Mouse (Mus musculus) frontal cortex, adult (tissue): Measurements from ENCODE around the gene Pdzd4.

Source experiments
- ATAC-seq: cut with Nextera tagmentation; 2 replicates; pipeline ENCODE4 v1.9.2; 2017; ENCODE audit warnings: mild to moderate bottlenecking, moderate library complexity, mixed read lengths; ENCODE audit not compliant: low TSS enrichment

Pdzd4 gene

DNA sequence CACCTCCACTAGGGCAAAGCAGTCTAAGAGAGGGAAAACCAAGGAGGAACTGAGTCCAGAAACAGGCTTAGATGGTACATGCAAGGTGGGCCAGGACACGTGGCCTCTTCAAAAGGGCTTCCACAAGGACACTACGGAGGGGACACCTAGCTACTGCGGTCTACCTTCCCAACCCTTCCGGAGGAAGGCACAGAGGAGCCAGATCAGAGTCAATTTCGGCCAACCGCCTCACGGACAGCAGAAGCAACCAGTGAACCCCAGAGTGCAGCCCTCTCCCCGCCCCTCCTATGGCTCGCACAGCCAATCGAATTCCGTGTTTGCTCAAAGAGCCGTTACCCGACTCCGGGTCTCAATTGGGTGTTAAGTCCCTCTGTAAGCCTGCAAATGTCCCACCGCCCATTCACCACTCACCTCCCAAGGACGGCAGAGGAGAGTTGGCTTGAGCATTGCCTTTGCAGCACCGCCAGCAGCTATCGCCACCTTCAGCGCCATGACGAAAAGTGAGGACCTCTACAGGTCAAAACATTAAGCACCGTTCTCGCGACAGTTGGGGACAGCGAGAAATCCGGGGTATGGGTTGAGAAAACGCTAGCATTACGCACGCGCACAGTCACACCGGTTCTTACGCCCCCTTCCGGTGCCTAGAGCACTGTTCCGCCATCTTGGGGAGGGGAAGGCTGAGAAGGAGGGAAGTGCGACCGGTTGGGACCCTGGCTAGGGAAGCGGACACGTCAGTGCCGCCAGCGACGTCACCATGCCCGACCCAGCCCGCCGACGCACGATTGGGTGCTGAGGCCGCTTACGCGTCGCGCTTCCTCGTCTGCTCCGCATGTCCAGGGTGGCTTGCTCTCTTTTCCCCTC, 38.2 kb downstream of the Pdzd4 start, which contains the start of the genes Idh3g and Ssr4:
Gene Idh3g (minus strand): TSS at position 534 of the 861 bp plus-strand sequence.
Gene Ssr4 (plus strand): TSS at position 665 of the 861 bp plus-strand sequence.
- peak; percentile 91 for ATAC-seq

DNA sequence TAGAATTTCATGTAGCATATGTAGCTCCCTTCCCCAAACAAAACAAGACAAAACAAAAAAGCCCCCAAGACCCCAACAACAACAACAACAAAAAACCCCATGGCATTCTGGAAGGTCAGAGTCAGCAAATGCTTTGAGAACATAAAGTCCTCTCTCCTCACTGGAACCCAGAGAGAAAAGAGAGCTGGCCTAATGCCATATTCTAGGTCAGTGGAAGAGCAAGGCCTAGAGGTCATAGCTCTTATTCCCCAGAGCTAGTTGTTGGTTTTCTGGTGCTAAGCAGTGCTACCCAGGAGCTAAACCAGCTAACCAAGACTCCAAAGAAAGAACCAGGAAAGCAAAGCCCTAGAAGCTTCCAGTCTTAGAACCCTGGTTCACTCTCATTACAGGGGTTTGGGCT, 39.1 kb downstream of the Pdzd4 start:
- no peak for ATAC-seq

DNA sequence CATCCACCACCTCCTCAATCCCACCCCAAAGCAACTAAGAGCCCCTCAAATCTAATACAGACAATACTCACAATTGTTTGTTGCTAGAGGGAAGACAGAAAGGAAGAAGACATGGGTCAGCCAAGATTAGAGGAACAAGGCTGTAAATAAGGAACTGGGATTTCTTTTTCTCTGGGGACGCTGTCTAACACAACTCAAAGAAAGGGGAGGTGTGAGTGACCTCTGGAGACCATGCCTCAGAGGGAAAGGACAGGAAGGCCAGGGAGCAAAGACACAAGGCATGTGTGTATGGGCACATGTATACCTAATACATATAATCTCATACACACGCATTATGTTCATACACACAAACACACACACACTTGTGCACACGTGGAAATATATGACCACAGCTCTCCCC, 42.5 kb downstream of the Pdzd4 start:
- ATAC-seq = no peak

DNA sequence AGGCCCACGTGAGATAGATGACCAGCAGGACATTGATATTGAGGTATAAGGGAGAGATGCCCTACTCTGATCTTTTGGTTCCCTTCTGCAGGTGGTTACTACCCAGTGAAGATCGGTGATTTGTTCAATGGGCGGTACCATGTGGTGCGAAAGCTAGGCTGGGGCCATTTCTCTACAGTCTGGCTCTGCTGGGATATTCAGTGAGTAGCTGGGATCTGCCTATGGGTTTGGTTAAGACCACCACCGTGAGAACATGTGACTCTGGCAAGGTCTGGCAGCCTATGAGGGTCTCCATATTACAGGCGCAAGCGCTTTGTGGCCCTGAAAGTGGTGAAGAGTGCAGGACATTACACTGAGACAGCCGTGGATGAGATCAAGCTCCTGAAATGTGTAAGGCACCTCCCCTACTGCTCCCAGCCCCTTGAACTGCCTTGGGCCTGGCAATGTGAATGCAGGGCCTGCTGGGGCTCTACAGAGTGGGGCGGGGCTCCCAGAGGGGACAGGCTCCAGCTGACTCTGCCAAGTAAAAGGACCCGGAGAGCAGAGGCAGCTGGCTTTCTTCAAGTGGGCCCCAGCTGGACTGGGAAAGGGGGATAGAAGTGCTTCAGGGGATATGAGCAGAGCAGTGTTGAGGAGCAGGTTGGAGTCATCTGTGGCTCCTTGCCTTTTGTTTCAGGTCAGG, 49.8 kb downstream of the Pdzd4 start:
- no peak for ATAC-seq

DNA sequence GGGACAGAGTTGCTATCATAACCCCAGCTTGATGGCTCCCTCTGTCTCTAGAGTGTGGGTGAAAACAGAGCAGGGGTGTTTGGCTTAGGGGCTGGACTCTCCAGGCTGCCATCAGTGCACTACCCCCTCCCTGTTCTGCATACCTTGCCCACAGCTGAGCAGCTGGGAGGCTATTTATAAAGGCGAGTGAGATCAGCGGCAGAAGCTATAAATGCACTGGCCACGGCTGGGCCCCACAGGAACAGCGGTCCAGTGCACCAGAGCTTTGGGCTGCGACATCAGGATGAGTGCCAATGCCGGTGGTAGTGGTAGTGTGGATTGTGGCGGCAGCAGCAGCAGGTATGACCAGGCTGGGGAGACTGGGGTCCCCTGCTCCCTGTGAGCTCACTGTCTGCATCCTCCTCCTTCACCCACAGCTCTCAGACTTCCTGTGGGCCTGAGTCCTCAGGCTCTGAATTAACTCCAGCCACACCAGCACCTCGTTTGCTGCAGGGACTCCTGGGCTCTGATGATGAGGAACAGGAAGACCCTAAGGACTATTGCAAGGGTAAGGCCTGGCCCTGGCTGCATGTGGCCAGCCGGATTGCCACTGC, 50.5 kb downstream of the Pdzd4 start, which contains the start of gene Srpk3:
Gene Srpk3 (plus strand): TSS at position 238 of the 593 bp plus-strand sequence.
- ATAC-seq = peak; percentile 82

DNA sequence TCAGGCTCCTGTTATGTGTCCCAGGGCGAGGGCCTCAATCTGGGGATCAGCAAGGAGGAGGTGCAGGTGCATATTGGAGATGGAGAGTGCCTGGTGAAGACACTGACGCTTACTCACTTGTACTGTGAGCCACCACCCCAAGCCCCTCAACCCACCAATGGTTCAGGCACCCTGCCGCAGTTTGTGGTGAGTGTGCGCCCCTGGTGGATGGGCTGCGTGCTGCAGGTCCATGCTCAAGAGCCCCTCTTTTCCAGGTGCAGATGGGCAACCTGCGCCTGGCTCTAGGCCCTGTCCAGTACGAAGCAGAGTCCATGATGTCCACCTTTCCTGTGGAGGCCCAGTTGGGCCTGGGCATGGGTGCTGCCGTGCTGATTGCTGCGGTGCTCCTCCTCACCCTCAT, 57.5 kb downstream of the Pdzd4 start:
- no peak for ATAC-seq

DNA sequence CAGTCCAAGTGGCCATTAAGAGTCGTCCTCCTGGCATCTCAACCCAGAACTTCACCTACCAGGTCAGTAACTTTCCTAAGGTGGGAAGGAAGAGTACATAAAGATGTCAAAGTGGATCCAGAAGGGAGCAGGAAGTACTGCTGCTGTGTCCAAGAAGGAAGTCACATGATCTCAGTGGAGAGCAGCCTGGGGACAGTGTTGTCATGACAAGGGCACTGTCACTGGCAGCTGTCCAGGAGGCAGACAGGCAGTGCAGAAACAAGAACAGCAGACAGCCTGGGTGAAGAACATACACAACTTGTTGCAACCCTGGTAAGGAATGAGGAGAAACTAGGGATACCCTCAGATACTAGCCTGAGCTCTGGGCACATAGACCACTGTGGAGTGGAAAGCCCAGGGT, 59.5 kb downstream of the Pdzd4 start:
- ATAC-seq = no peak

DNA sequence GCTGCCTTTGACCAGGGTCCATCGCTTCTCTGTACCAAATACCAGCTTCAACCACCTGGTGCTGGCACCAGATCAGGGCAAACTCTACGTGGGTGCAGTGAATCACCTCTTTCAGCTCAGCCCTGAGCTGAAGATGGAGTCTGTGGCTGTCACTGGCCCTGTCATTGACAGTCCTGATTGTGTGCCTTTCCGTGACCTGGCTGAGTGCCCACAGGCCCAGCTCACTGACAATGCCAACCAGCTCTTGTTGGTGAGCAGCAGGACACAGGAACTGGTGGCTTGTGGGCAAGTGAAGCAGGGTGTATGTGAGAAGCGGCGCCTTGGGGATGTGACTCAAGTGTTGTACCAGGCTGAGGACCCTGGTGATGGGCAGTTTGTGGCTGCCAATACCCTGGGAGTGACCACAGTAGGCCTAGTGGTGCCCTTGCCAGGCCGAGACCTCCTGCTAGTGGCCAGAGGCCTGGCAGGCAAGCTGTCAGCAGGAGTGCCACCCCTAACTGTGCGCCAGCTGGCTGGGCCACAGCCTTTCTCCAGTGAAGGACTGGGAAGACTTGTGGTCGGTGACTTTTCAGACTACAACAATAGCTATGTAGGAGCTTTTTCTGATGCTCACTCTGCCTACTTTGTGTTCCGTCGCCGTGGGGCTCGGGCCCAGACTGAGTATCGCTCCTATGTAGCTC, 66.0 kb downstream of the Pdzd4 start:
- ATAC-seq = peak; percentile 38; the same call in 1 of the 2 replicates

DNA sequence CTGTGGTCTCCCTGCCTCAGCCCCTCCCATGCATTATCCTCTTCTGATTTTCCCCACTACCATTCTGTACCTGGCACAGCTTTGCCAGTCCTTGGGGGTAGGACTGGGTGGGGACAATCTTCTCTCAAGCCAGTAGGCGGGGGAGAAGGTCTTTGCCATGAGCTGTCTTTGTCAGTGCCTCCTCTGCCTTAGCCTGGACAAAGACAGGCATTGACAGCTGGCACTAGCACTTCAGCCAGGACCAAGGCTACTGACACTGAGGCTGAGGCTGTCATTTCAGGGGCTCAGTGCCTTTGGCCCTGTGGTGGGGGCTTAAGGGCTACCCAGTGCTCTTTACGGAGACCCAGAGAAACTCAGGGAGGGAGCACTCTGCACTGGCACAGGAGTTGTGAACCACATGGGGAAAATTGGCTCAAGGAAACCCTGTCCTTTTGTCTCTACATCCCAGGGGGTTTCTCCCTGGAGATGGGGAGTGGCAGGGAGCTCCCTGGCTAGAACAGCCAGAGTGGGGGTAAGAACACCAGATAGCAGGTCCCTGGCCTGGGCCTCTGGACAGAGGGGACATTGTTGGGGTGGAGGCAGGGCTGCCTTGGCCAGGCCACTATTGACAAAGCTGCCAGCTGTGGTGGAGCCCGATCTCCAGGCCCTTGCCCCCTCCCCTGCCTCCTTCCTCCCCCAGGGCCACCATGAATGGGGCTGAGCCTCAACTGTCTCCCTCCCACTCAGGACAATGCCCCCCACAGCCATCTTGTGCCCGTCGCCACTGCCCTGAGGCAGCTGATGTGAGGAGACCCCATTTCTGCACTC, 68.2 kb downstream of the Pdzd4 start, which contains the start of gene Plxnb3:
Gene Plxnb3 (plus strand): TSS at position 757 of the 807 bp plus-strand sequence.
- ATAC-seq = peak; percentile 59; the same call in 1 of the 2 replicates

DNA sequence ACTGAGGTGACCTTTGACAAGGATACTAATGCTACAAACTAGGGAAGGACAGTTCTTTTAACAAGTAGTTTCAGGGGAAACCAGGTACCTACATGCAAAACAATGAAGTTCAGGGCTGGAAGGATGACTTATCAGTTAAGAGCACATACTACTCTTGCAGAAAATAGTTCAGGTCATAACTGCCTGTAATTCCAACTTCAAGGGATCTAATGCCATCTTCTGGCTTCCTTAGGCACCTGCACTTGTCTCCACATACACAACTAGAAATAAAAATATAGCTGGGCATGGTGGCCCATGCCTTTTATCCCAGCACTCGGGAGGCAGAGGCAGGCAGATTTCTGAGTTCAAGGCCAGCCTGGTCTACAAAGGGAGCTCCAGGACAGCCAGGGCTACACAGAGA, 75.8 kb downstream of the Pdzd4 start:
- ATAC-seq = no peak

DNA sequence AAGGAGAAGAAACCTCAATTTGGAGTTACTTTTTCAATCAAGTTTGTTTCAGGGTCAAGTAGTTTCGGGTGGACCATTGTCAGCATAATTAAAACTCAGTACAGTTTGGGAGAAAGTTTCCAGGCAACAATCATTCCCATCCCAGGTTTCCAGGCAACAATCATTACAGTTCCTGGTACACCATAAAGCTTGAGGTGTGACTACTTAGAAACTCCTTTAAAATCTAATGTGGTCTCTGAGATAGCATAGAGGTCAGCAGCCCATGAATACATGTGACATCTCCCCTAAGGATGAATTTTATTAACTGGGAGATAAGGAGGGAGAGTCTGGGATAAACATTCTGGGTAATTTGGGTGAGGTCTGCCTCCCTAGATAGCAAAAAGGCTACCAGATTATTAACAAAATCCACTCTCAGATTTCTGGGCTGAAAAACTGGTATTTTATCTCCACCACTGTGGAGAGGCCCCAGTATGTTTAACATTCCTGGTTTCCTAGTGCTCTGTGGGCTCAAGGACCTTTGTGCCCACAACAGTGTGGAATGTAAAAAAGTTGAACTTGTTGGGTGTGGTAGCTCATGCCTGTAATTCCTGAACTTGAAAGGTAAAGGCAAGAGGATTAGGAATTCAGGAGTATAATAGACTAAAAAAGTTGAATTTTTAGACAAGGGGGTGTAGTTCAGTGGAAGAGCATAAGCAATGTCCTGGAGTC, 79.8 kb downstream of the Pdzd4 start:
- no peak for ATAC-seq
